Mouse (Mus musculus) lung, adult 18-20 months (tissue): Measurements from ENCODE around the gene Ercc6.
A peak's percentile ranks its signal among the peaks of the same experiment; 100 is the strongest.

ENCODE experiments used
- DNase-seq, 2 experiments: peaks; one replicate each; pipeline ENCODE4 v3.0.0; 2022; ENCODE audit warnings: mixed read lengths in 2 of 2

Ercc6 gene

GRCm38 (mm10) chr14:32520400-32520926, 7.1 kb downstream of the Ercc6 start:
- DNase-seq, result no peak

- DNase-seq, result no peak
These were observed 9.0 kb downstream of the Ercc6 start for GRCm38 (mm10) chr14:32522336-32522735.

- DNase-seq, result no peak
These were observed 10.8 kb downstream of the Ercc6 start for GRCm38 (mm10) chr14:32524071-32524470.

DNA sequence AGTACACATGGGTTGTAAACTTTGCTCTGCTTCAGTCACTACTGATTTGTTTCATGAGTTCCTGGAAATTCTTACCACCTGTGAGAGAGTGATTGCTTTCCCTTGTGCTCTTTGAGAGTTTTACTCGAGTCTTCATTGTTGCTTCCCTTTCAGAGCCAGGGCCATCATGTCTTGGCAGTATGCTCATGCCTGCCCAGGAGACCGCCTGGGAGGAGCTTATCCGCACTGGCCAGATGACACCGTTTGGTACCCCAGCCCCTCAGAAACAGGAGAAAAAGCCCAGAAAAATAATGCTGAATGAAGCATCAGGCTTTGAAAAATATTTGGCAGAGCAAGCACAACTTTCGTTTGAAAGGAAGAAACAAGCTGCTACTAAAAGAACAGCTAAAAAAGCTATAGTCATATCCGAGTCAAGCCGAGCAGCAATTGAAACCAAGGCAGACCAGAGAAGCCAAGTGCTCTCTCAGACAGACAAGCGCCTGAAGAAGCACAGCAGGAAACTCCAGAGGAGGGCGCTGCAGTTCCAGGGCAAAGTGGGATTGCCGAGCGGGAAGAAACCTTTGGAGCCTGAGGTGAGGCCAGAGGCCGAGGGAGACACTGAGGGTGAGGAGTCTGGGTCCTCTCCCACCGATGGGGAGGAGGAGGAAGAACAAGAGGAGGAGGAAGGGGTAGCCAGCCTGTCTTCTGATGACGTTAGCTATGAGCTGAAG, 12.8 kb downstream of the Ercc6 start:
- DNase-seq, result no peak

GRCm38 (mm10) chr14:32527211-32527610, 13.9 kb downstream of the Ercc6 start:
- DNase-seq, result no peak

DNA sequence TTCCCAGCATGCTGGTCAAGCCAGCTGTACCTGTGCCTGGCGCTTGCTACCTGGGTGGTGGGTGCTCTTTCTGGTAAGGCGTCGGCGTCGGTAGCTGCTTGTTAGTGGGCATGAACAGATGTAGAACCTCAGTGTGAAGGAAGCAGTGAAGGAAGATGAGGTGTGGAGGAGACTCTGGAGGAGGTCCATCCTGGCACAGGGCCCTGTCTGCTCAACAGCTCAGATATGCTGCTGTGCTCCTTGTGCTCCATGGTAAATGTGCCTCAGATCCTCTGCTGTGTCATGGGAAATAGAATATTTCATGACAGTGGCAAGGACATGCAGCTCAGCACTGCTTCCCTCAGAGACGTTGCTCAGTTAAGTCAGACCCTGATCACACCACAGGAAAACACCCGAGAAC, 15.7 kb downstream of the Ercc6 start:
- DNase-seq, result no peak

DNA sequence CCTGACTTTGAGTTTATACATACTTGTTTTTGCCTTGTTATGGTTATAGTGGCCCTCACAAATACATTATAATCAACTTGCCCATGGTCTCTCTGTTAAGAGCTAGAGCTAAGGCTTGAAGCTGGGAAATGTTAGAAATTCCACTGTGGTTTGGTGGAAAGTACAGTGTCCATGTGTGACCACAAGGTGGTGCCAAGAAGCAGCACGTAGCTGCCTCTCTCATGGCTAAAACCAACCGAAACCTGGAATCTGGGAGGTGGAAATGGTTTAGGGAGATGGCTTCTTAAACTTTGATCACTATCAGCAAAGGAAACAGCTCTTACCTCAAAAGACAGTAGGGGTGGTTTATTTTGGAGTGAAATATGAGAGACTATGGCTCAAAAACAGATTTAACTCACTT, 17.6 kb downstream of the Ercc6 start:
- DNase-seq, result peak in 1 of 2 experiments; percentile 25

DNA sequence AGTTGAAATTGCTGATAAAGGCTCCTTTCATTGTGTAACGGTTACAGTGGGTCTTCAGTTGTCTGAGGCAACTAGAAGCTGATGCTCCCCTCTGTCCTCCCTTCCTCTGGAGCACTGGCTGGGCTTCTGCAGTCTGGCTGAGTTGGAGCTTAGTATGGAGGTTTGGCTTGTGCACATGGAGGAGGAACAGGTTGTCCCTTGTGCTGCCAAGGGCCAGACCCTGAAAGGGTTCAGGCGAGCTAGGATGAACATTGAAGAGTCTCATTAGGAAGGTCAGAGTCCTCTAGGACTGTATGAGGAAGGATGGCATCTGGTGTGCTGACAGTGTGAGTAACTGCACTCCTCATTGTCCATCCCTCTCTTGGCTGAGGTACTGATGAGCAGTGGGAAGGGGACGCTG, 18.1 kb downstream of the Ercc6 start:
- DNase-seq, result no peak

DNA sequence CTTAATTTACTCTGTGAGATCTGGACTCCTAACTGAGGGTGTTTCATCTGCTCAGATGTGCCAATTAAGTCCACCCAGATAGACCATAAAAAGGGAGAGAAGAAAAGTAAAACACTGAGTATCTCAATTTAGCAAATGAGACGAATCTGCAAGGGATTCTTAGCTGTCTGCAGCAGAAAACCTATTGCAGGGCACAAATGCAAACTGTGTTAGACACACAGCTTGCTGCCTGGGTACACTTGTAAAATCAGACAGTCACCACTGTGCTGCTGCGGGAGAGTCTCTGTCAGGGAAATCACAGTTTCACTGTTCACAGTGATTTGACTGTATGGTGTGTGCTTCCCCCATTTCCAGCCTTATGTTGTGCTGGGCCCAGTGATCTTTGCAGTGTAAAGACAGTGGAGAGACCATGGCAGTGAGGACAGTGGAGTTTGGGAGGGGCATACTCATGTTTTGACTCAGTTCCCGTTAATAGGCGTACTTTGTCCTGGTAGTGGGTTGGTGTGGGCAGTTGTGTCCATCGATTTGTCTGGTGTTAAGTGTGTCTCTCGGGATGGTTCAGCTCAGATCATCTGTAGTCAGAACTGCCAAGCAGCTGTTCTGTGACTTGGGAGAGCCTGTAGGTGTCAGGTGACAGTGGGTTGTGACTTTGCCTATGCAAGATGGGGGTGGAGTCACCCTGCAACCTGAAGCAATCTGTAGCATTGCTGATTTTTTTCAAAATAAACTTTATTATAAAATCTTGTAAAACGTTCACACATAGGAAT, 19.2 kb downstream of the Ercc6 start:
- no peak for DNase-seq

DNA sequence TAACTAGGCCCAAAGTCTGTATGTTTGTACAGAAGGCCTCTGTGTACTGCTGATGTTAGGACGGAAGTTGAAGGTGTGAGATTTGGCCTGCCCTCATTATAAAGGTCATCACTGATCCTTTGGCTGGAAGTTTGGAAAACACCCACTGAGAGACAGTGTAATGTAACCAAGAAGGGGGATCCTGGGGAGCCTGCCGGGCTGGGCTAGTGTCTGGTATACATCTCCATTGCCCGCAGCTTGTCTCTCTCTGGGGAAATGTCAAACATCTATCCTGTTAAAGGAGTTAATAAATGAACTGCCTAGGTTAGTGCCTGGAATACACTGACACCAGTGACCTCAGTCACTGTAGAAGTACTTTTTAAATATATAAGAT, 19.8 kb downstream of the Ercc6 start:
- no peak for DNase-seq

- DNase-seq, result no peak
These were observed 20.3 kb downstream of the Ercc6 start for GRCm38 (mm10) chr14:32533656-32534055.

GRCm38 (mm10) chr14:32534137-32534536, 20.8 kb downstream of the Ercc6 start:
- no peak for DNase-seq

DNA sequence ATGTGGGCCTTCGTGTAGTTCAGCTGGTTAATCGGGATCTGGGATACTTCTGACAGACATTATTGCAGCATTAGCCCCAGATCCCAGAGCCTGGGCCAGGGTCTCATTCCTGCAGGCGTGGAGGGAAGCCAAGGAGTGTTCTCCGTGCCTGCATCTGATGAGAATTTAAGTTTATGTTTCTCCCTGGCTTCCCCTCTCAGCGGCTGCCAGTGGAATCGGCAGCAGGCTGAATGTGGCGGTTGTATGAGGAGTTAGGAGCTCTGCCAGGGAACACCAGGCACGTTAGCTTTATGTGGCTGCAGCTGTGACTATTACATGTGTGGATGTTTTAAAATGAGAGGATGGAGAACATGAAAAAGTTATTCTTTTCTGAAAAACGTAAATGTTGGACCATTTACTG, 23.4 kb downstream of the Ercc6 start:
- DNase-seq, result no peak

DNA sequence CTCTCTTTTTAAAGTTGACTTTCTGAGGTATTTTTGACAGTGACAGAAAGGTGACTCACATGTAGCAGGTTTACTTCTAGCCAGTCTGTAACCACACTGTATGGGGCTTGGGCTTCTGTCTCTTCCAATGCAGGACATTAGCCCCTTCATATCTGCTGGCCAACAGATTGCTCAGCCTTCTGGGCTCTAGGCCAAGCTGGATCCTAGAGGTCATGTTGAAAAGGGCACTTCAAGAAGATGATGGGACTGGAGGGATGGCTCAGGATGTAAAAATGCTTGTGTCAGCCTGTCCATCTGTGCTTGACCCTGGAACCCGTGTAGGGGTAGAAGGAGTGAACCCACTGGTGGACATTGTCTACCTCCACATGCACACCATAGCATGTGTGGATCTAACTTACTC, 24.8 kb downstream of the Ercc6 start:
- no peak for DNase-seq

DNA sequence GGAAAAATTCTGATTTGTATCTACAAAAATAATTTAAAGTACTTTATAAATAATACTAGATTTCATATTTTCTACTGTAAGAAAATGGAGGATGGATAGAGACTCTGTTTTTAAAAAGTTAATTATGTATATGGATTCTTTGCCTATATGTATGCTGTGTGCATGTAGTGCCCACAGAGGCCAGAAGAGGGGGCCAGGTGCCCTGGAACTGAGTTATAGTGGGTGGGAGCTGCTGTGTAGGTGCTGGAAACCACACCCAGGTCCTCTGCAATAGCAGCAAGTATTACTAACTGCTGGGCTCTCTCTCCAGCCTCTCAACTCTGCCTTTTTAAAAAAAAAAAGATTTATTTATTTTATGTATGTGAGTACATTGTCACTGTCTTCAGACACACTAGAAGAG, 29.8 kb downstream of the Ercc6 start:
- DNase-seq, result no peak

DNA sequence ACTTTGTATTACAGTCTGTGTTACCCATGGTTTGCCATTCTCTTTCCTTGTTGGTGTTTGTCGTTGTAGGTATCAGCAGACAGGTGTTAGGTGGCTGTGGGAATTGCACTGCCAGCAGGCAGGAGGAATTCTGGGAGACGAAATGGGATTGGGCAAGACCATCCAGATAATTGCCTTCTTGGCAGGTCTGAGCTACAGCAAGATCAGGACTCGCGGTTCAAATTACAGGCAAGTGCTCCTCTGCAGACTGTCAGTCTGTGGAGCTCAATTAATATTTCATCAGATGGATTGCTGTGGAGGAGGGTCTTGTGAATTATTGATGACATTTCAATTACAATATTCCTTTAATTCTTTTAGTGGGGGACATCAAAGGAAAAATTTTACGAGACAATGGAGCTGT, 33.4 kb downstream of the Ercc6 start:
- DNase-seq, result no peak

DNA sequence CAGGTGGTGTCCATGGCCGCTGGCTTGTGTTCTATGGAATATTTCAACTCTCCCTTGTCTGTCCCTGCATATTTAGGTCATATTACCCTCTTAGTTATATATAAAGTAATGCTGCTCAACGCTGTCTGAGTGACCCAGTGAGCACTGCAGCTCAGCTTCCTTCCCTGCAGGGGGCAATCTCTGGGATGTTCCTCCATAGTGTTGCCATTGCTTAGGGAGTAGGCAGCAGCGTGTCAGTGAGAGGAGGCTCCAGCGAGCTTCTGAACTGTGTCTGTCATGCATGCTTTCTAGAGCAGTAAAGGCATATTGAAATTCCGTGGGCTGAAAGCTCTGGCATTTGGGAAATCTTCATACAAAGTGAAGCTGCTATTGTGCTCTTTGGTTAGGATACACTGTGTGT, 38.5 kb downstream of the Ercc6 start:
- no peak for DNase-seq

DNA sequence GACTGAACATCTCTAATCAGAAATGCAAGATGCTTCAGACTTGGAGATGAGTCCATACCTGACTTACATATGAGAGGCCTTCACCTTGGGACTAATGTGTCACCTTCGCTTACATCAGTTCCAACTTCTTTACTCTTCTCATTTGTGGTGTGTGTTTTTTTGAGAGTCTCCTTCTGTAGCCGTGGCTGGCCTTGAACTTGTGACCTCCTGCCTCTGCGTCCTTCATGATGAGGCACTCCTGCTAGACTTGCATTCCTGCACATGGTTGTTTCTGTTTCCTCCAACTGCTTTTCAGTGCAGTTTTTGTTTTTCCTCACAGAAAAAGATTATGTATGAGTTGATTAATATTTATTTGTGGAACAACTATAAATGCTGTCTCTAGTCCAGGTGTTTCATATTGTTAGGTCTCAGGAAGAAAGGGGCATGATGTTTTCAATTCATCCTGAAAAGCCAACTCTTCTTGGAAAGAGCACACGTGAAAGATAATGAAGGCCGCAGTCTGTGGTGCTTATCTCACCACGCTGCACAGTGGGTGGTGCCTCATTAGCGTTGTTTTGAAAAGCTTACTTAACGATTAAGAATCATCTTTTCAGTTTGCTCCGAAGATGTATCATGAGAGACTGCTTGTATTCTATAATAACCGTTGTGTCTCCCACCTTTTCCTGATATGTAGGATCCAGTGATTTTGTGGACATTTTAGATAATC, 40.0 kb downstream of the Ercc6 start:
- no peak for DNase-seq

DNA sequence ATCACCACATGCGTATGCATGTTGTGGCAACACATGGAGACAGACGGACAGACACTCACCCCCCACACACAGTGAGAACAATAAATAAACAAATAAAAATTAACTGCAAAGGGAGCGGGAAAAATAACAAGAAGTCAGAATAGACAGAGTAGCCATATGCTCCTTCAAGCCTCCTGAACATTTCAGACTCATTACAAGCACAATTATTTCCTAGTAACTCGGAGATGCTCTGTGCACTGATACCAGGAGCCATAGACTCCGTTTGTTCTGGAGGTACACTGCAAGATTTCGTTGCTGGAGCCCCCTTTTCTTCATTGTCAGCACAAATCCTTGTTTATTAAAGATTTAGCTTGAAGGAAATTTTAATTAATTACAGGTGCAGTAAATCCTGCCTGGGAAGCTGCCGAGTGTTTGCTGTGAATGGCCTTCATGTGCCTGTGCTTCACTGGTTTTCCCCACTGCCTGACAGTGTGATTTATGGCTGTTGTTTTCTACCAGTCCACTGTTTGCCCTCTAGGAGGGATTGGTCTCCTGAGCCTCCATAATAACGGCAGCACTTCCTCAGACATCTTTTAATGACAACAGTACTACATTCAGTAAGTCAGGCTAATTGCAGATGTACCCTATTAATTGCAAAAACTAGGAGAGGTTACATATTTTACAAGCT, 41.7 kb downstream of the Ercc6 start:
- no peak for DNase-seq

GRCm38 (mm10) chr14:32561428-32561827, 48.1 kb downstream of the Ercc6 start:
- no peak for DNase-seq

DNA sequence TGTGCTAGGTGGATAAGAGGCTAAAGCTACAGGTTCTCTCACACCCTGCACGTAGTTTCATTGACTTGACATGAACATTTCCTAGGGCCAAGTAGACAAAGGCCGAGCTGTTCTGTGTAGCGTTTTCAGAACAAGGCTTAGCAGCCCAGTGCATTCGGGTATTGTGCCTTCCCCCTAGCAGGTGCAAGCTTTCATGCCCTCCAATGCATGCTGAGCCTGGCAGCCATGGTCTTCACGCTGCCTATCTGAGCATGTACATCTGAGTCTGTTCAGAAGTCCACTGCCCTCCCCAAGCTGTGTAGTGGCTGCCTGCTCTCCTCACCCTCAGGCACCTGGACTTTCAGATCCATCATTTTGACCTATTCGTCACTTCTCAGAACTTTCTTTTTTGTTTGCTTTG, 50.3 kb downstream of the Ercc6 start:
- no peak for DNase-seq

DNA sequence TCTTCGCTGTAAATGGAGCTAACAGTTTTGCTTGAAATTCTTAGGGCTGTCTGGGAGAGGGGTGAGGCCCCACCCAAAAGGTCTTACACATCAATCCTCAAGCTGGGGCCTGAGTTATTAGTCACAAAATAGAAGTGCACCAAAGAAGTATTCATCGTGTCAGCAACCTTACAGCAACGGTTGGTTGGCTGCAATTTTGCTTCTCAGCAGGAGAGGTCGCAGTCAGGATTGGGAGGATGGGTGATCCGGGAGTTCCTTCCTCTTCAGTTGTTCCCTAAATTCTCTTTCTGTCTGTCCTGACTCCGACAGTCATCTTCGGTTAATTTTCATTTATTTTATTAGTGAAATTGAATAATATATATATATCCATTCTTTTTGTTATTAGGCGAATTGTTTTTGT, 59.2 kb downstream of the Ercc6 start:
- DNase-seq, result no peak

DNA sequence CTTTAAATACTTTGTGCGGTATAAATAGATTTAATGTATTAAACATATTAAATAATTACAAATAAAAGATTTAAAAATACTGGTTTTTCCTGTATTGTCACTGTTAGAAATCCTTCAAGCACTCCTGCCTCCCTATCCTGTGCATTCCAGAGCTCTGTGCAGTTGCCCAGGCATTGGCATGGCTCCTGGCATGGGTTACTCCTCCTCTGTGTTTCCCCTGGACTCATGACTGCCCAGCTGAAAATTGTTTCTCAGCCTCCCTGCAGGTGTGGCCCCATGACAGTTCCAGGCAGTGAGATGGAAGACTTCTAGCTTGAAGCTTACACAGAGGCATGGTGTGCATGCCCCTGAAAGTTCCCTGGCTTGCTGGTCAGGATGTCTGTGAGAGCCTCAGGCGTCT, 65.1 kb downstream of the Ercc6 start:
- no peak for DNase-seq
